Mouse (Mus musculus) neural tube, embryonic 11.5 days (tissue): ENCODE measurements around the gene Gatad2b. TPM values are rescaled to one million over a fixed set of nuclear protein-coding genes. Genes with fewer than 3 reads are reported as not detected.
"Not testable (repeated sequence)": the region's sequence is repeated elsewhere in the genome, so short reads cannot be mapped to it uniquely, and the experiment has no call there.

Experiments
- ATAC-seq: fragments of 200-750 bp; cut with Nextera tagmentation; 2 replicates; pipeline ENCODE4 v1.8.0; 2017; ENCODE audit warnings: moderate number of reproducible peaks, mild to moderate bottlenecking, moderate TSS enrichment, moderate library complexity; ENCODE audit not compliant: insufficient read depth, low FRiP score, low TSS enrichment
- DNase-seq: peaks from one replicate; pipeline ENCODE4 v3.0.0-alpha.2; 2015; ENCODE audit warnings: low spot score
- H3K27ac ChIP-seq: fragments of 300-500 bp; sonication (generic); 2 replicates; pipeline ENCODE4 v1.5.1; 2014; ENCODE audit warnings: low read depth, mild to moderate bottlenecking, low read length
- H3K27me3 ChIP-seq: fragments of 300-500 bp; sonication (generic); 2 replicates; pipeline ENCODE4 v1.6.1; 2014; ENCODE audit warnings: mild to moderate bottlenecking, low read length, mixed read lengths; ENCODE audit not compliant: control insufficient read depth, insufficient read depth
- H3K36me3 ChIP-seq: fragments of 300-500 bp; sonication (generic); 2 replicates; pipeline ENCODE4 v1.6.1; 2014; ENCODE audit warnings: mild to moderate bottlenecking, low read length, moderate library complexity, mixed read lengths; ENCODE audit not compliant: control insufficient read depth, insufficient read depth
- H3K4me1 ChIP-seq: fragments of 300-500 bp; sonication (generic); 2 replicates; pipeline ENCODE4 v1.6.1; 2014; ENCODE audit warnings: low read length, mixed read lengths; ENCODE audit not compliant: control insufficient read depth, insufficient read depth
- H3K4me2 ChIP-seq: fragments of 300-500 bp; sonication (generic); 2 replicates; pipeline ENCODE4 v1.6.1; 2014; ENCODE audit warnings: low read depth, mild to moderate bottlenecking, moderate library complexity
- H3K4me3 ChIP-seq: fragments of 300-500 bp; sonication (generic); 2 replicates; pipeline ENCODE4 v1.5.1; 2014; ENCODE audit warnings: low read depth, low read length
- H3K9ac ChIP-seq: fragments of 300-500 bp; sonication (generic); 2 replicates; pipeline ENCODE4 v1.6.1; 2014; ENCODE audit warnings: mild to moderate bottlenecking, low read length
- H3K9me3 ChIP-seq: fragments of 300-500 bp; sonication (generic); 2 replicates; pipeline ENCODE4 v1.6.1; 2016; ENCODE audit warnings: low read length; ENCODE audit not compliant: control insufficient read depth
- WGBS: fragments of 180-500 bp; shearing (Covaris S2); extraction: QIAGEN DNeasy Blood & Tissue Kit; methylation state at CpG from one replicate; pipeline ENCODE4 v1.1.7; 2014; 5-methylcytosine and 5-hydroxymethylcytosine counted together
- polyA plus RNA-seq: library from polyadenylated mRNA; unstranded; fragments of >200 nt; fragmentation: Nextera tagmentation; extraction: Ambion mirVana; gene quantifications from 2 replicates; pipeline ENCODE4 v1.2.1, GENCODE M21; 2014

Gene Gatad2b
- polyA plus RNA-seq, 1 experiment from 2014 or later = 9.2 TPM

- Histone ChIP-seq H3K4me3 (no peak overlapping the region), H3K9me3 (no peaks in the 10 kb centered on the region), H3K27me3 (no peaks in the 10 kb centered on the region), H3K4me1 (no peaks in the 10 kb centered on the region), H3K9ac (no peak overlapping the region), H3K27ac (no peak overlapping the region), H3K4me2 (no peak overlapping the region), H3K36me3 (no peaks in the 10 kb centered on the region)
- ATAC-seq (no peak), DNase-seq (no peak)
Observed at GRCm38 (mm10) chr3:90314241-90314640, 21.3 kb downstream of the Gatad2b start.

GRCm38 (mm10) chr3:90322289-90322688 lies 29.3 kb downstream of the Gatad2b start:
- no peak overlapping the region for H3K4me2 ChIP-seq
- 84% methylated on average over 6 of the region's 6 CpGs for WGBS
- no peak overlapping the region for H3K27ac ChIP-seq

GRCm38 (mm10) chr3:90323119-90323518 lies 30.1 kb downstream of the Gatad2b start:
- Histone ChIP-seq H3K27me3 (no peaks in the 10 kb centered on the region), H3K4me3 (no peak overlapping the region), H3K9ac (no peak overlapping the region), H3K36me3 (no peaks in the 10 kb centered on the region), H3K9me3 (no peaks in the 10 kb centered on the region), H3K4me1 (peaks cover 7% of the 10 kb centered on the region; the same call in 1 of the 2 replicates), H3K4me2 (no peak overlapping the region), H3K27ac (no peak overlapping the region)
- ATAC-seq = peak; percentile 68; the same call in 1 of the 2 replicates
- 58% methylated on average over 5 of the region's 5 CpGs for WGBS
- peak; percentile 72 for DNase-seq

More at GRCm38 (mm10) chr3:90322289-90322688, 29.3 kb downstream of the Gatad2b start:
- Histone ChIP-seq H3K4me3 (no peak overlapping the region), H3K9ac (no peak overlapping the region), H3K27me3 (no peaks in the 10 kb centered on the region), H3K9me3 (no peaks in the 10 kb centered on the region), H3K4me1 (peaks cover 7% of the 10 kb centered on the region; the same call in 1 of the 2 replicates), H3K36me3 (no peaks in the 10 kb centered on the region)
- no peak for ATAC-seq
- DNase-seq = no peak

- Histone ChIP-seq H3K4me3 (no peak overlapping the region), H3K27ac (no peak overlapping the region), H3K9ac (no peak overlapping the region), H3K9me3 (no peaks in the 10 kb centered on the region), H3K4me1 (no peaks in the 10 kb centered on the region), H3K4me2 (no peak overlapping the region), H3K27me3 (no peaks in the 10 kb centered on the region), H3K36me3 (no peaks in the 10 kb centered on the region)
- DNase-seq (no peak), ATAC-seq (no peak)
- WGBS = 93% methylated on average over 5 of the region's 5 CpGs
Observed at GRCm38 (mm10) chr3:90332485-90332884, 39.5 kb downstream of the Gatad2b start.

- H3K4me3 ChIP-seq = no peak overlapping the region
- H3K27me3 ChIP-seq = no peaks in the 10 kb centered on the region
- no peak overlapping the region for H3K4me2 ChIP-seq
- no peak overlapping the region for H3K9ac ChIP-seq
- no peaks in the 10 kb centered on the region for H3K4me1 ChIP-seq
- no peaks in the 10 kb centered on the region for H3K9me3 ChIP-seq
- ATAC-seq = no peak
- no peak overlapping the region for H3K27ac ChIP-seq
- DNase-seq = no peak
- no peaks in the 10 kb centered on the region for H3K36me3 ChIP-seq
Observed at GRCm38 (mm10) chr3:90335517-90335916, 42.5 kb downstream of the Gatad2b start.

GRCm38 (mm10) chr3:90338190-90338589 lies 45.2 kb downstream of the Gatad2b start:
- no peaks in the 10 kb centered on the region for H3K9me3 ChIP-seq
- no peaks in the 10 kb centered on the region for H3K4me1 ChIP-seq
- H3K27ac ChIP-seq = no peak overlapping the region
- 78% methylated on average over 3 of the region's 3 CpGs for WGBS
- ATAC-seq (no peak), DNase-seq (no peak)
- no peak overlapping the region for H3K9ac ChIP-seq
- no peak overlapping the region for H3K4me2 ChIP-seq
- H3K4me3 ChIP-seq = no peak overlapping the region
- no peaks in the 10 kb centered on the region for H3K27me3 ChIP-seq
- peaks cover 3% of the 10 kb centered on the region; the same call in 1 of the 2 replicates for H3K36me3 ChIP-seq

- no peak overlapping the region for H3K4me2 ChIP-seq
- H3K4me1 ChIP-seq = no peaks in the 10 kb centered on the region
- no peak overlapping the region for H3K4me3 ChIP-seq
- peaks cover 3% of the 10 kb centered on the region; the same call in 1 of the 2 replicates for H3K36me3 ChIP-seq
- no peaks in the 10 kb centered on the region for H3K9me3 ChIP-seq
- ATAC-seq (no peak), DNase-seq (no peak)
- H3K9ac ChIP-seq = no peak overlapping the region
- H3K27ac ChIP-seq = no peak overlapping the region
- no peaks in the 10 kb centered on the region for H3K27me3 ChIP-seq
Observed at GRCm38 (mm10) chr3:90340177-90340576, 47.2 kb downstream of the Gatad2b start.

- 58% methylated on average over 2 of the region's 2 CpGs for WGBS
- not testable (repeated sequence) for H3K9ac ChIP-seq, H3K4me2 ChIP-seq, DNase-seq, H3K27me3 ChIP-seq, H3K36me3 ChIP-seq, H3K4me1 ChIP-seq, H3K9me3 ChIP-seq, H3K4me3 ChIP-seq, H3K27ac ChIP-seq, ATAC-seq
Observed at GRCm38 (mm10) chr3:90342853-90343252, 49.9 kb downstream of the Gatad2b start.

GRCm38 (mm10) chr3:90347847-90348246 lies 54.9 kb downstream of the Gatad2b start:
- no peaks in the 10 kb centered on the region for H3K9me3 ChIP-seq
- H3K9ac ChIP-seq = no peak overlapping the region
- 94% methylated on average over 4 of the region's 4 CpGs for WGBS
- DNase-seq (no peak), ATAC-seq (no peak)
- peaks cover 2% of the 10 kb centered on the region for H3K36me3 ChIP-seq
- no peak overlapping the region for H3K4me3 ChIP-seq
- H3K27ac ChIP-seq = no peak overlapping the region
- no peaks in the 10 kb centered on the region for H3K4me1 ChIP-seq
- no peaks in the 10 kb centered on the region for H3K27me3 ChIP-seq
- no peak overlapping the region for H3K4me2 ChIP-seq
